Mouse (Mus musculus) heart, postnatal 0 days (tissue): Measurements from ENCODE around the gene Fam189a1.

Source experiments
- CTCF ChIP-seq: IDR thresholded peaks from 2 replicates; pipeline ENCODE4 v1.5.1; 2016; ENCODE audit warnings: antibody characterized with exemption, control low read depth, low read depth
- EP300 ChIP-seq: IDR thresholded peaks from 2 replicates; pipeline ENCODE4 v1.6.1; 2016; ENCODE audit warnings: antibody characterized with exemption, low read depth

- TF ChIP-seq CTCF (no peak), EP300 (no peak)
Observed at GRCm38 (mm10) chr7:64765595-64765994, 390.8 kb downstream of the Fam189a1 start.
